Mouse (Mus musculus): ENCODE data around the gene Cfi. TPM values are rescaled to one million over a fixed set of nuclear protein-coding genes. Genes with fewer than 3 reads are reported as not detected.

The Cfi gene
- polyA plus RNA-seq, 1 experiment from 2014 or later, result 72.0 TPM

Other genes starting within 250 kb of the Cfi start
- 1.4 and 2.1 TPM in 2 replicates for gene Egf, start 80.6 kb upstream of the Cfi start, polyA plus RNA-seq (2014; fragmentation: Nextera tagmentation; extraction: Ambion mirVana)
- gene Lrit3, start 31.9 kb upstream of the Cfi start, polyA plus RNA-seq (2014; fragmentation: Nextera tagmentation; extraction: Ambion mirVana), result not detected in 2 replicates
- gene Rrh, start 13.3 kb upstream of the Cfi start, polyA plus RNA-seq (2014; fragmentation: Nextera tagmentation; extraction: Ambion mirVana), result 0.25 TPM in 1 of 2 replicates, not detected in the other
- gene Gar1, start 4.5 kb upstream of the Cfi start, polyA plus RNA-seq (2014; fragmentation: Nextera tagmentation; extraction: Ambion mirVana), result 56.9 and 67.7 TPM in 2 replicates
- 164 and 179 TPM in 2 replicates for gene Pla2g12a, start 42.7 kb downstream of the Cfi start, polyA plus RNA-seq (2014; fragmentation: Nextera tagmentation; extraction: Ambion mirVana)
- 80.7 and 82.4 TPM in 2 replicates for gene Casp6, start 65.5 kb downstream of the Cfi start, polyA plus RNA-seq (2014; fragmentation: Nextera tagmentation; extraction: Ambion mirVana)
- gene Mcub, start 134.3 kb downstream of the Cfi start, polyA plus RNA-seq (2014; fragmentation: Nextera tagmentation; extraction: Ambion mirVana), result 3.5 and 4.3 TPM in 2 replicates
- gene Sec24b, start 225.7 kb downstream of the Cfi start, polyA plus RNA-seq (2014; fragmentation: Nextera tagmentation; extraction: Ambion mirVana), result 26.7 and 28.4 TPM in 2 replicates